Mouse (Mus musculus) lung, adult 18-20 months (tissue): Measurements from ENCODE around the gene Cnksr3.

Experiments
- DNase-seq, 2 experiments: peaks; one replicate each; pipeline ENCODE4 v3.0.0; 2022; ENCODE audit warnings: mixed read lengths in 2 of 2

Cnksr3 gene

DNA sequence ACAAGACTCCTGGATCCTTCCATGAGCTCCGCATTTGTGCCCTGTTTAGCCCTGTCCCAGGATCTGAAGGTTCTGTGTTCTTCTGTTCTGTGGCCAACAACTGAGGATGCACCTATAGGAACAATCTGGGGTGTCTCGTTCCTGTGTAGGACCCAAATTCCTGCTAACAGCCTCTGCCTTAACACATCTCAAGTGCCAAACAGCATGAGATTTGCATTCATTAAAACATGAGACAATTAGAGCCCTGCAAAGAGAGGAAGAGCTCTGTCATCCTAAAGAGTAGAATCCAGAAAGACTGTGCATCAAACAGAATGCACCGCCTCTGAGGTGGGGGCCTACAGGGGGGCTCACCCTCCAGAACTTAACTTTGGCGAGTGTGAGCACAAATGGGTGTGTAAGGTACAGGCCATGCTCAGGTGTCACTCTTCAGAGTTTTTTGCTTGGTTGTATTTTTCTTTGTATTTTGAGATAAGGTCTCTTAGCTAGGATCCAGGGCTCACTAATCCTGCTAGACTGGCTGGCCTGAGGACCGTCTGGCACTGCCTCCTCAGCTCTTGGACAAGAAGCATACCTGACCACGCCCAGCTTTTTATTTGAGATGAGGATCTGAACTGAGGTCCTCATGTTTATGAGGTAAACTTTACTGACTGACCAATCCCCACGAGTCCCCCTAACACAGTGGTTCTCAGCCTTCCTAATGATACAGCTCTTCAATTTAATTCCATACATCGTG is 15.2 kb downstream of the Cnksr3 start:
- peak in 1 of 2 experiments; percentile 24 for DNase-seq

DNA sequence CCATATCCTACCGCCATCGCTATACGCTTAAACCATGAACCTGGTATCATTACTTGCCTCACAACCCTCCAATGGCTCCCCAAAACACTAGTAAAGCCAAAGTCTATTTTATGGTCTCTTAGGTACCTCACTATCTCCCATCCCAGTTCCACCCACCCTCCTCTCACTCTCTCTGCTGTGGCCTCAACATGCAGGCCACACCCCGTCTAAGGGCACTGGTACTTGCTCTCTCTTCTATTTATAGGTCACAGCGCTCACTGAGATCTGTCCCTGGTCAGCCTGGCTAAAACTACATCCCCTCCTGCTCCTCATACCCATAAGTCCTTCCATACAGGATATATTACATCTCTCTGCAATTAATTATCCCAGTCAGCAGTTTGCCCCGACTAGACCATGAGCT is 16.1 kb downstream of the Cnksr3 start:
- DNase-seq: no peak

DNA sequence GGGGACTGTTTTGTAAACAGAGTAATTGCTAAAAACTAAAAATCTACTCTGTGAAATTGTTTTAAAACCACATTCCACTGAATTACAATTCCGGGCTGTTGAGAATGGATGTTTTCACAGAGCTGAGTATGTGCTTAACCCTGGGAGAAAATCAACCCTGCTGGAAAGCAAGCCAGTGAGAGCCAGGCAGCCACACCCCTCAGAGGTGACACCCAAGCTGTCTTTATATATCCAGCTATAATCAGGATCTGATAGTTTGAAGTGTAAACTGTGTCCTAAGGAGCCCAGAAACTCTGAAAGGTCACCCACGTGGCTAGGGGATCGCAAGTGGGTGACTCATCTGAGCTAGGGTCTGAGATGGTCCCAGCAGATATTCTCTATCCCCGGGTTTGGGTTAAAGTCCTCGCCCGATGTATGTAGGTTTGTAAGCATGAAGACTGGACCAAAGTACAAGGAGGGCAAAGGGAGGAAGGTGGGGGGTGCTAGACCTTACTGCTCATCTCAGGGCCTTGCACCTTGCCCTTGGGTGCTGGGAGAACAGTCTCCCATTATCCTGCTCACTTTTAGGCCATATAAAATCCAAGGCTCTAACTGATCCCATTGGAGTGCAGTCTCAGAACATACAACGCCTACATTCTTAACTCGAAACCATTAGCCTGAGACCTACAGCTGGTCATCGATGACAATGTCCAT is 20.2 kb downstream of the Cnksr3 start:
- DNase-seq: no peak

DNA sequence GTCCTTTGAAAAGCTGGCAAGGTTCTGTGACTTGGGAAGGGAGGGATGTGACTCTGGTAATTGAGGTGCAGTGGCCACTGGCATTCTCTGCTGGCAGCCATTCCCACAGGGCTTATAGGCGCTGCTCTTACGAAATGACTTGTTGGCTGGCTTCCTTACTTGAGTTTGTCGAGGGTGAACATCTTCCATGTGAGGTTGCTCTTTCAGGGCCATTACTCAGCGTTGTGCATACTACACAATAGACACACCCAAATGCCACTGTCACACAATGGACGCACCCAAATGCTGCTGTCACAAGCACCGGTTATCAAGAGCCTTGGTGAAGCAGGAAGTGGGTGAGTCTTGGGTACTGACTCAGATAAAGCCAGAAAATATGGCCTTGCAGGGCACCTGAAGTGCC is 22.8 kb downstream of the Cnksr3 start:
- DNase-seq: peak; percentile 15 to 48

DNA sequence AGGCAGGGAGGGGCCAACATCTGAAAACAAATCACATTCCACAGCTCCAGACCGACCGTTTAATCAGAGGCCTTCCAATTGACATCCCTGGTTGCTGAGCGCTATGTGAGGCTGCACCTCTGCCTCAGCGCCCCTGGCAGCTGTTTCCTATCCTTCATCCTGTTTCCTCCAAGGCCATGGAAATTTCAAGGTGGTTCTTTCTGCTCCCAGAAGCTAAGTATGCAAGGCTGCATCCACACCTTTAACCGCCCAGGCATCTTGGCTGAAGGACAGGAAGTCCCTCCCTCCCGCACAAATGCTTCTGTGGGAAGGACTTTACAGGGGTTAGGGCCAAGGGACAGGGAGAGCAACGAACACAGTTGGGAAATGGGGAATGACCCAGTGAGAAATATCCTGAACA is 24.2 kb downstream of the Cnksr3 start:
- DNase-seq: no peak

DNA sequence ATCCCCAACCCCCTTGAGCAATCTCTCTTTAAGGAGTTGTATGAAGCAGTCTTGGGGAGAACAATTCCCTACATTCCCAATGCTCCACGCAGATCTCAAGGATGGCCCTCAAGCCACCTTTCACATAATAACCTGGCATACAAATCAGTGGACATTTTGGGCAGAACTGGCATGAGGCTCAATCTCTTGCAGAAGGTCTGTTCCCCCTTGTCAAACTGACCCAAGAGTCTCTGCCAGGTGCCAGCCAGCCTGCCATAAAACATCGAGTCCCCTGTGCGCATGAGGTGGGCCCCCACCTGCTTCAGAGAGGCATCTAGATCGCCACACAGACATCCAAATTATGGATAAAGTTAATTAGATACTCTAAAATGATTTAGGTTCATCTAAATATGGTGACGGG is 25.0 kb downstream of the Cnksr3 start:
- DNase-seq: no peak

DNA sequence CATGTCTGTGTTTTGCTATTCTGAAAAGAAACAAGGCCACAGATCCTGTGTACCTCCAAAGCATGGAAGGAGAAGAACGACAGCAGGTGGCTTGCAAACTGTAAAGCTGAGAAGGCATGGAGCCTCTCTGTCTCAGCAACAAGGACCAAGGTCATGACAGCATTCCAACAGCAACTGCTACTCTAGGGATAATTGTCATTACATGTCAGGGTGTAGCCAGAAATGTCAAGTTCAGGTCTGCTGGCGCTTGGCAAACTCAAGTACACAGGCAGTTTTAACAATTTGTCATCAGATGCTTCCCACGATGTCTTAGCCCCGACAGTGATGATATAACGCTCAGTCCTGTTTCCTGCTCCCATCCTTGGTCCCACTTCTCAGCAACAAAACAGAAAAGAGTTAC is 26.0 kb downstream of the Cnksr3 start:
- no peak for DNase-seq

DNA sequence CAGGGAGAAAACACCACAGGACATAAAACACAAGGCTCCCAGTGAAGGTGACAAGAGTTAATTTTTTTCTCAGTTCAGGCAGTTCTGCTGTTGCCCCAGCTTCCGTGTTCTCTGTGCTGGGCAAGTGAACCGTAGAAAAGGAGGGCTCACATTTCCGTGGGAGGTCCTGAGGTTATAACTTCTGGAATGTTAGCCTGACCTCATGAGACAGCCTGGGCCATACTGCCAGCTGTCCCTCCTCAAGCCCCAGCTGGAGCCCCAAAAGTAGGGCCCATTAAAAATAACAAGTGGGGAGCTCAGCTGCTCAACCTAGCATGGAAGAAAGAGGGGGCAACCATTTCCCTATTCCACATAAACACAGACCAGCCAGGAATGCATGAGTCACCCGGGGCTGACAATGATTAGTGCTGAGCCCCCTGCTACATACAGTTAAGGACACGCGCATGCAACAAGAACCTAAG is 28.8 kb downstream of the Cnksr3 start:
- DNase-seq: peak in 1 of 2 experiments; percentile 15

DNA sequence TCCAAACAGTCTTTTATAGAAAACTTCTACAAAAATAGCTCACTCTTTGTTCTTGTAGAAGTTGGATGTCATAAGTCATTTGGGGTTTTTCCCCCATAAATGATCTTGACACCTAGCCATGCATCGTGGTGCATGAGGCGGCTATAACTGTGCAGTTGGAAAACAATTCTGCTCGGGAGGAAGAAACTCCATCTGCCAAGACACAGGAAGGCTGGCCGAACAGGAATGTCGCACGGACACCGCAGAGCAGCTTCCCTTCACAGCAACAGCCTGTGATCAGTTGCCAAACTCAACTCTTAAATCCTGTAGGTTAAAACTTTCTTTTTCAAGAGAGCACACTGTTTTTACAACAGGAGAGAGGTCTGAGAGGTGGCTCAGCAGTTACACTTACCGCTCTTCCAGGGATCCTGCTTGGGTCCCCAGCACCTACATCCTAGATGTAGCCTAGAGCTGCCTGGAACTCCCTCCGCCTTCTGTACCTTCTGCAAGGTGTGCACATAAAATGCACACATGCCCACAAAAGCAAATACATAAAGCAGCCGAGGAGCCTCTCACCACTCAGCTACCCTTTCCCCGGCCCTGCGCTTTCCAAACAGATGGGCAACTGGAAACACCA is 29.4 kb downstream of the Cnksr3 start:
- no peak for DNase-seq

DNA sequence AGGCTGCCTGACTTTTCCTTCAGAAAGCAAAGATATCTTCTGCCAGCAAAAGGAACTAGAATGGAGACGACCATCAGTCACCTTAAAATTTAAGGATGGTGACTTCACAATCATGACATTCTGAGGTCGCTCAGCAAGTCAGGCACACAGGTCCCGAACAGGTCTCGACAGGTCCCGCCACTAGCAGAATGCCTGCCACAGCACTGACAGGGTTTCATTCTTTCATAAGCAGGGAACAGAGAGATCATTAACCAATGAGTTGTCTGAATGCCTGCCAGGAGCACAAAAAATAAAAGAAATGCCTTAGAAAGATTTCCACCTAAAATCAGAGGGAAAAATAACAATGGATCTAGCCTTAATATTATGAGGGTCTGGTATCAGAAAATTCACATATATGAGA is 31.7 kb downstream of the Cnksr3 start:
- DNase-seq: no peak

DNA sequence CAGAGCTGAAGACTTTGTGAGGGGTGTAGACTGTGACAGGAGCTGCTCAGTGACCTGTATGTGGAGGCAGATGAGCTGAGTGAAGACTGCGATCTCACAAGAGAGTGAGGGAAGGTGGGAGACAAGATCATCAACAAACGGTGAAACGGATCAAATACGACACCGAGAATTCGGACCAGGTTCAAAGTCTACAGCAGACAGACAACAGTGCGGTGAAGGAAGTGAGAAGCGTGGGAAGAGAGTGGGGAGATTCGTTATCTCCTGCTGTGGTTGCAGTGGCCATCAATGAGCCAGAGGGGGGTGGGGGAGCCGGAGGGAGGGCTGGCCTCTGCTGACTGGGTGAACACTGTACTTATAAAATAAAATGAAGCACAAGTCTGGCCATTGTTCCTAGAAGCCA is 33.5 kb downstream of the Cnksr3 start:
- DNase-seq: no peak

DNA sequence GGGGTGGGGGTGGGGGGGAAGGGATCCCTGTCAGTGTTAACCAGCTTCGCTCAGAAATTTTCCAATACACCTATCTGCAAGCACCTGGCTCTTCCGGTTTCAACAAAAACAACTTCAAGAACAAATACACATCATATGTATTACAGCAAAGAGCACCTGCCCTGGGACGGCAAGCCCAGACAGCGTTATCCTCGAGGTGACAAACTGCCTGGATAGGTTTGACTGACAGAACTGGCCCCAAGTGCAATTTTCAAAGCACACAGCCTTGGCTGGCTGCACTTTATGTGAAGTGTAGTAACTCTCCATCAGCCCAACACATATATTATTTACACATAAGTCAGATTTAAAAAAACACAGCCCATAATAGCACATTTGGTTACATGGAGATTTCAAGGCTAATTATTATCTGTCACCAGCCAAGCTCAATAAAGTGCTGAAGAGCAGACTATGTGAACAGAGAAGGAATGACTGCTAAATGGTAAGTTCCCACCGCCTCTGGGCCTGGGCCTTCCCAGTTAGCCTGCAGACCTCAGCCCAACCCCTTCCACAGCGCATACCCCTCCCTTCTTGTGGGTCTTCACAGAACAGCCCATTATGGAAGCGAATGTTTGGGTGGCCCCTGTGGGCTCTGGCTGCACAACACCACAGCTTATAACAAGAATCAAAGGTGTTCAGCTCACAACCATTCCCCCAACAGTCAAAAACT is 35.7 kb downstream of the Cnksr3 start:
- no peak for DNase-seq

DNA sequence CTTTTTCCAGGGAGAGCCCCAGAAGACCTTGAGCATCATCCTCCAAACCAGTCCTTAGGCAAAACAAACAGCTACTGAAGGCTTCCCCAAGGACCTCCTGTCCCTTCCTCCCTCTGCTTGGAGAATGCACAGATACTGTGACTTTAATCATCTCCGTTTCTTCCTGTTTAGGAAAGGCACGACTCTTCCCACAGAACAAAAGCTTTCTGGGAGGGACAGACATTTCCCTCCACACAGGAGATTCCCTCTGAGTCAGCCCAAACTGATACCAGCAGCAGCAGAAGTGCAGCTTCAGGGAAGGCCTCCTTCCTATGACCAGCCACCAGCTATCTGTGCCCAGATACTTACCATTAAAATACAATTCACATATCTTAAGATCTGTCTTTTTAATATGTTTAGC is 37.6 kb downstream of the Cnksr3 start:
- DNase-seq: peak in 1 of 2 experiments; percentile 12

DNA sequence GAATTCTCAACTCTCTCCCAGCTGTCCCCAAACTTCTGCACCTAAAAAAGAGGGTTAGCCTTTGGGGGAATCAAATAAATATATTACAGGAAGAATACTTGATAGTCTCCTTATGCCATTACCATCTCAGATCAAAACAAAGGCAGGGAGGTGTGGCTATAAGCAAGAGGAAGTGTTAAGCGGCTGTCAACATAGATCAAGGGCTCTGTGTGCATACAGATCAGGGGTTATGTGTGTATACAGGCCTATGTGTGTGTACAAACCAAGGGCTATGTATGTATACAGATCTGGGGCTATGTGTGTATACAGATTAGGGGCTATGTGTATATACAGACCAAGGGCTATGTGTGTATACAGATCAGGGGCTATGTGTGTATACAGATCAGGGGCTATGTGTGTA is 38.9 kb downstream of the Cnksr3 start:
- no peak for DNase-seq

DNA sequence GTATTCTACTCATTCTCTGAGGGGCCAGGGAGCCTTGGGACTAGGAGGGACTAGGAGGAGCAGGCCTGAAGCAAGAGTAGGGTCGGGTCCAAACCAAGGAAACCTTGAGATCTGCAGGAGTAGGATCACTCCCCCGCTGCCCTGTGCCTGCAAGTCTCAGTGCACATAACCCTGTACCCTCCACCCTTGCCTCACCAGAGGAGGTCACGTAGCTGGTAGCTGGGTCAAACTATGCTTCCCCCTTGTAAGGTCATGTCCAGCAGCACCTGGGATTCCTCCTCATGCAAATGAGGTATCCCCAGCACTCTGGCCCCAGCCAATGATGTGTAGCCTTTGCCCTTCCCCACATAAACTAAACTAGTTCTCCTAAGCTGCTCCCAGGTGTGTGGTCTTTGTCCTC is 41.6 kb downstream of the Cnksr3 start:
- DNase-seq: no peak

DNA sequence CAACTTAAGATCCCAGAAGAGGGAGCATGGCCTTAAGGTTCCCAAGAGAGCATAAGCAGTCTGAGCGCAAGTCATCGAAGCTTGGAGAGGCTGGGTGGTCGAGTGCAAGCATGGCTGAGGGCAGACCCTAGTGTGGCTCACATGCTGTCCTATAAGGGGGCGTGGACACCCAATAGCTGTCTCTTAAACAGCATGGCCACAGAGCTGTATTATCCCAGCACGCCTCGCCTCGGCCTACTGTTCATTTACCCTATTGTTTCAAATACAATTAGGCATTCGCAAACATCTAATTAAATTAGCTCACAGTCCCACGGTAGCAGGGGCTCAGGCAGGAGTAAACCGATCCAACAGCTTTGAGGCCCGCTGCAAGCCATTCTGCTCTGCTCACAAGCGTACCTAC is 49.0 kb downstream of the Cnksr3 start:
- no peak for DNase-seq

DNA sequence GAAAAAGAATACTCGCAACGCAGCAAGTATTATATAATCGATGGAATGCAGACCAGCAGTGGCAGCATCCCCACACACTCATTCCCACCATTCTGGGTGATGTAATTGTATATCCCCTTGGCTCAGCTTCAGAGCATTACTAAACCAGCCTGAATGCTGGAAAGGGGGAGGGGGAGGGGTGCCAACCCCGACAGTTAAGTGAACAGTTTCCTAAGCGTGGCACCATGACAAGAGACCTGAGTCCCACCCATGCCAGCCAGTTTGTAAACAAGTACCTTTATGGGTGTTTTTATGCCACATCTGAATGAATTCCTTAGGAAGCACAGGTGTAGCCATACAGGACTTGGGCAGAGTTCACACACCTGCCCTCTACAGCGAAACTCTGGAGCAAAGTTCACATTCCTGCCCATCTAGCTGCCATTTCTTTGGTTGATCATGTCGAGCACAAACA is 53.0 kb downstream of the Cnksr3 start:
- peak; percentile 28 to 73 for DNase-seq

DNA sequence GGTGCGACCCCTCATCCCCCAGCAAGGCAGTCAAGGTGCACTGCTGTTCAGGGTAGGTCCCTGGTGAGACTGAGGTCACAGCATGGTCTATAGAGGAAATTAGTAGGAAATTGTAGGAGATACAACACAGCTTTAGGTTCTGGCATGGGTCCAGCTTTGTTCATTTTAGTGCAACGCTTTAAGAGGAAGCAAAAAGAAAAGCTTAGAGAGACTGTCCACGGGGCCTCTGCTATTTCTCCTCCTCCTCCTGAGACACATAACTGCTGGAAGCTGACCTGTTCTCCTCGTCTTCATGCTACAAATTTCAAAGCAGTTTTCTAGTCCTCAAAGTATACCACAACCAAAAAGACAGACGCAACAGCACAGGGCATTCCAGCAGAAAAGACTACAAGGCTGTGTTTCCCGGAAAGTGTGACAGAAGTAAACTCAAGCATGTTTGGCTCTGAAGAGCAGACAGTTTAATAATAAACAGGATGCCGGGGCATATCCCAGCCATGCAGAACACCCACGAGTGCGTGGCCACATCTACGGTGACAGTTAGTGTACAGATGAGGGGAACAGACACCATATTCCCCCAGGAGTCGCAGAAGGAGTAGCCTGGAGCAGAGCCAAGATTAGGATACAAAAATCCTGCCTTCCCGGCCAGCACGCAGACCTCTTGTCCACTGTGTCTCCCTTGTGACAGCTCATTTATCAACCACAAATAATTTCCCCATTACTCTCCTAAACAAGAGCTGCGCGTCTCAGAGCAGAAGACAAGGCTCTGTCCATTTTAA is 53.6 kb downstream of the Cnksr3 start:
- DNase-seq: peak; percentile 16 to 54

DNA sequence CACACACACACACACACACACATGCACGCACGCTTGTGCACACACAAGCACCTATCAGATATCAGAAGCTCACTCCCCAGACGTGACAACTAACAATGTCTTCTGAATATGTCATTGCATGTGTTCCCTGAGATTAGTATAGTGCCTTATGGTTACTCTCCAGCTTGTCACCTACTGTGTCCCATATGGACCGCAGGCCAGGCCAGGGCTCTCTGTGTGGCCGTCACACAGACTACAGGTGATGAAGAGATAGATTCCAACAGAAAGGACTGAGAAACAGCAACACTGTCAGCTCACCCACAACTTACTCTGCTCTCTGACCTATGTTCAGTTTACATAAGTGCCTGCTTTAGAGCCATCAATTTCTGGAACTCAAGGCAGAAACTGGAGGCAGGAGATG is 57.2 kb downstream of the Cnksr3 start:
- DNase-seq: no peak

DNA sequence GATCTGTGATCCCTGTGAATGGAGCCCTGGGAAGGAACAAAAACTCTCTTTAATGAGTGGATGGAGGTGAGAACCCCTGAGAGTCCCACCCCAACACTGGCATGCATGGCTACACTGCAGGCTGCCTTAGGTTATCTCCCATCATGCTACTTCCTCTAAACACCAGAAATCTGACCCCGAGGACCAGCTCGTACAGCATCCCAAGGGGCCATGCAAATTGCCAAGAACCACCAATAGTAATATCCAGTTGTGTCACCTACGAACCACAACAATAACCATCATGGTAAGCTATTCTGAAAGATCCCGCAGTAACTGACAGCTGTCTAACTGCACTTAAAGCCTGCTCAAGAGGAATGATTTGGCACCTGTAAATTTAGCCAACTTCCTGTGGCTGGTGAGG is 59.1 kb downstream of the Cnksr3 start:
- no peak for DNase-seq

DNA sequence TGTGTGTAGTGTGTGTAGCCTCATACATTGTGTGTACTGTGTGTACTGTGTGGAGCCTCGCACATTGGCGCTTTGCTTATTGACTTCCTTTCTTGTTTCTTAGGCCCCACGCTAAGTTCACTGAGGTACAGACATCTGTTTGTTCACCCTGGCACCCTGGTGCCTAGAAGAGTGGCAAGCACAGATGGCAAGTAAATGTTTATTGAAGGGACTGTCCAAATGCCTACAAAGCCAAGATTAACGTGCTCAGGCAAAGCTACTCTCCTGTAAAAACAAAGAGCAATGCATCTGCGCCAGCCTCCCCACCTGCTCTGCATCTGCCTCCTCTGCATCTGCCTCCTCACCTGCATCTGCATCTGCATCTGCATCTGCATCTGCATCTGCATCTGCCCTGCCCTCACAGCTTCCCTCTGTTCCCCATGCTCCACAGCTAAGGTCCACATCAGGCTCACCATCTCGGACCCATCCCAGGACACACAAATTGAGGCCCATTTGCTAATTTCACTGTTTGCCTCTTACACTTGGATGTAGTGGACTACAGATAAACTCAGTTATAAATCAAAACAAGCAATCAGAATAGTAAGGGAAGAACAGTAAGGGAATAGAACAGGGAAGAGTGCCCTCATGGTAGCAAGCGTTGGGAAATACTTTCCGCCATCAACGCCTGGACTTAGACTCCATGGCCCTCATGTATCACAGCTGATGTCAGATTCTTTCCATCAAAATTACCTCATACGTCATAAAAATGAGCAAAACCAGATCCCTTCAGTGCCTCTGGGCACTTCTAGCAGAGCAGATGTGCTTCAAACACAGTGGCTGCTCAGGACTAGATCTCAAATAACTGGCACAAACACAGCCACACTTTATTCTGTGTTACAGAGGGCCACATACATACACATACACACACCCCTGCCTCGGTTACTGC is 62.1 kb downstream of the Cnksr3 start:
- DNase-seq: no peak
